Mouse (Mus musculus) forebrain, embryonic 11.5 days (tissue): ENCODE results near the gene Lims1. TPM values are rescaled to one million over a fixed set of nuclear protein-coding genes. Genes with fewer than 3 reads are reported as not detected.

Source experiments
- ATAC-seq: fragments of 200-750 bp; cut with Nextera tagmentation; replicated peaks from 2 replicates; pipeline ENCODE4 v1.8.0; 2017; ENCODE audit warnings: moderate TSS enrichment; ENCODE audit not compliant: low FRiP score
- DNase-seq: peaks from one replicate; pipeline ENCODE4 v3.0.0-alpha.2; 2017; ENCODE audit warnings: low spot score
- H3K27ac ChIP-seq: fragments of 300-500 bp; sonication (generic); 2 replicates; pipeline ENCODE4 v1.5.1; 2014; ENCODE audit warnings: low read depth, low read length
- H3K27me3 ChIP-seq: fragments of 300-500 bp; sonication (generic); 2 replicates; pipeline ENCODE4 v1.6.1; 2014; ENCODE audit warnings: mild to moderate bottlenecking, low read length, mixed read lengths; ENCODE audit not compliant: control insufficient read depth, insufficient read depth
- H3K36me3 ChIP-seq: fragments of 300-500 bp; sonication (generic); 2 replicates; pipeline ENCODE4 v1.6.1; 2014; ENCODE audit warnings: mild to moderate bottlenecking, low read length, moderate library complexity, mixed read lengths; ENCODE audit not compliant: control insufficient read depth, insufficient read depth
- H3K4me1 ChIP-seq: fragments of 300-500 bp; sonication (generic); replicated peaks from 2 replicates; pipeline ENCODE4 v1.6.1; 2014; ENCODE audit warnings: low read length, mixed read lengths; ENCODE audit not compliant: control insufficient read depth, insufficient read depth
- H3K4me2 ChIP-seq: fragments of 300-500 bp; sonication (generic); 2 replicates; pipeline ENCODE4 v1.6.1; 2014; ENCODE audit warnings: low read depth, mild to moderate bottlenecking, low read length, moderate library complexity, mixed read lengths; ENCODE audit not compliant: severe bottlenecking
- H3K4me3 ChIP-seq: fragments of 300-500 bp; sonication (generic); 2 replicates; pipeline ENCODE4 v1.5.1; 2014; ENCODE audit warnings: low read depth, low read length
- H3K9ac ChIP-seq: fragments of 300-500 bp; sonication (generic); 2 replicates; pipeline ENCODE4 v1.6.1; 2014; ENCODE audit warnings: low read length
- H3K9me3 ChIP-seq: fragments of 300-500 bp; sonication (generic); 2 replicates; pipeline ENCODE4 v1.6.1; 2016; ENCODE audit warnings: low read length, mixed read lengths; ENCODE audit not compliant: control insufficient read depth
- WGBS: fragments of 180-500 bp; shearing (Covaris S2); extraction: QIAGEN DNeasy Blood & Tissue Kit; methylation state at CpG from one replicate; pipeline ENCODE4 v1.1.7; 2014; 5-methylcytosine and 5-hydroxymethylcytosine counted together
- polyA plus RNA-seq: library from polyadenylated mRNA; unstranded; fragments of >200 nt; fragmentation: Nextera tagmentation; extraction: Ambion mirVana; gene quantifications from 2 replicates; pipeline ENCODE4 v1.2.1, GENCODE M21; 2014

The Lims1 gene
- polyA plus RNA-seq, 1 experiment from 2014 or later: 73.4 TPM

DNA sequence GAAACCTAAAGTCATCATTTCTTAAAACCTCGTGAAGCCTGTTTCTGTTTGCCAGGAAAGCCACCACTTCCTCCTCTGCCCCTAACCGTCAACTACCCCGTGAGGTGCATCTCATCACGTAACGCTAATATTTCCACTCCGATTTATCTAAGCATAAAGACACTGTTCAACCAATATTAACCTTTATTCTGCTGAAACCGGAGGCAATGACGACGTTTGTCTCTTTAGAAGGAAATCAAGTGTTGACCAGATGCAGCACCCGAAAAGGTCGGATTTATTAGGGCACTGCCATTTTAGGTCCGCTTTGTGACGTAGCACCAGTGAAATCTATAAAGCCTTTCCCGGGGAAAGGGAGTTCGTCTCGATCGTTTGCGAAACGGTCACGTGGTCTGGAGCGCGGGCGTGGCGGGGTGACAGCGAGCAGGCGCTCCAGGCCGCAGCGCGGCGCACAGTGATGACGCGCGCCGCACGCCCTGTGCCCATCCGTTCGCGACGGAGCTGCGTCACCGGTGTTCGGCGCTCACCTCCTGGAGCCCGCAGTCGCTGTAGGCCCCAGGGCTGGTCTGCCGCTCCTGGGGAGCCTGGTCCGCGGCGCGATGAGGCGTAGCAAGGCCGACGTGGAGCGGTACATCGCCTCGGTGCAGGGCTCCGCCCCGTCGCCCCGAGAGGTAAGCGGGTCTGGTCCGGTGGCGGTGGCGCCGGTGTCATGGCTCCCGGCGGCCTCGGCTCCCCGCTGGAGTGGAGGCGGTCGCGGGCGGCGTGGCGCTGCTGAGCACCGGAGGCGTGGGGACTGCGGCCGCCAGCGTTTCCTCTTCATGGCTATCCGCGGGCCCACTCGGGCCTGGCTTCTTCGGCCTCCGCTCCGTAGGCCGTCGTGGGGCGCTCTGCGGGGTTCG is 123.4 kb downstream of the Lims1 start, which contains the start of gene Ranbp2:
TSS of gene Ranbp2 (plus strand) at position 537 of the 896 bp plus-strand sequence.
- peak within 1 kb of the TSS; percentile 85 for H3K9ac ChIP-seq
- ATAC-seq: peak; percentile 99

GRCm38 (mm10) chr10:58447280-58447781 is 124.1 kb downstream of the Lims1 start:
- Histone ChIP-seq H3K27ac (peak overlapping the region; percentile 91; the same call in 1 of the 2 replicates), H3K27me3 (no peaks in the 10 kb centered on the region), H3K4me2 (peak overlapping the region; percentile 60), H3K9me3 (no peaks in the 10 kb centered on the region), H3K36me3 (no peaks in the 10 kb centered on the region), H3K9ac (peak overlapping the region; percentile 81), H3K4me3 (peak overlapping the region; percentile 86), H3K4me1 (no peaks in the 10 kb centered on the region; the same call in 1 of the 2 replicates)
- DNase-seq (no peak), ATAC-seq (no peak; the same call in 1 of the 2 replicates)
- WGBS: under 1% methylated on average over 32 of the region's 32 CpGs

More for the DNA sequence above, 123.4 kb downstream of the Lims1 start, which contains the start of gene Ranbp2:
- peak within 1 kb of the TSS; percentile 91 for H3K27ac ChIP-seq
- under 1% methylated on average over 85 of the region's 91 CpGs for WGBS
- H3K36me3 ChIP-seq: no peaks in the 10 kb centered on the region
- H3K9me3 ChIP-seq: no peaks in the 10 kb centered on the region
- H3K4me2 ChIP-seq: peak within 1 kb of the TSS; percentile 77
- H3K4me3 ChIP-seq: peak within 1 kb of the TSS; percentile 86
- peak; percentile 98 for DNase-seq
- no peaks in the 10 kb centered on the region; the same call in 1 of the 2 replicates for H3K4me1 ChIP-seq
- H3K27me3 ChIP-seq: no peaks in the 10 kb centered on the region

- Histone ChIP-seq H3K36me3 (no peaks in the 10 kb centered on the region; the same call in 1 of the 2 replicates), H3K9ac (no peak overlapping the region), H3K9me3 (no peaks in the 10 kb centered on the region), H3K27me3 (no peaks in the 10 kb centered on the region), H3K4me1 (no peaks in the 10 kb centered on the region; the same call in 1 of the 2 replicates), H3K4me2 (no peak overlapping the region), H3K27ac (no peak overlapping the region), H3K4me3 (no peak overlapping the region)
- no peak for ATAC-seq
- DNase-seq: no peak
These were observed 128.3 kb downstream of the Lims1 start for GRCm38 (mm10) chr10:58451575-58451974.

- H3K27ac ChIP-seq: no peak overlapping the region
- no peak overlapping the region for H3K9ac ChIP-seq
- WGBS: 87% methylated on average over 1 of the region's 1 CpGs
- no peak for ATAC-seq
- H3K4me3 ChIP-seq: no peak overlapping the region
- no peaks in the 10 kb centered on the region for H3K27me3 ChIP-seq
- no peaks in the 10 kb centered on the region; the same call in 1 of the 2 replicates for H3K4me1 ChIP-seq
- H3K4me2 ChIP-seq: no peak overlapping the region
- H3K36me3 ChIP-seq: no peaks in the 10 kb centered on the region; the same call in 1 of the 2 replicates
- no peaks in the 10 kb centered on the region for H3K9me3 ChIP-seq
- DNase-seq: no peak
These were observed 128.9 kb downstream of the Lims1 start for GRCm38 (mm10) chr10:58452185-58452584.

DNA sequence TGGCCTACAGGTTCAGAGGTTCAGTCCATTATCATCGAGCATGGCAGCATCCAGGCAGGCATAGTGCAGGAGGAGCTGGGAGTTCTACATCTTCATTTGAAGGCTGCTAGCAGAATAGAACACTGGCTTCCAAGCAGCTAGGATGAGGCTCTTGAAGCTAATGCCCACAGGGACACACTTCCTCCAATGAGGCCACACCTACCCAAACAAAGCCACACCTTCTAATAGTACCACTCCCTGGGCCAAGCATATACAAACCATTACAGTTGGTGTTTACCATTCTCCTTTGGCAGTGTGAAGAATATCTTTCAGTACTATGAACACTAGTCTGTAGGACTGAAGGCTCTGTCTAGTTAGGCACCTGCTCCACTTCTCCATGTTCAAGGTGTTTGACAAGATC is 136.6 kb downstream of the Lims1 start:
- H3K4me1 ChIP-seq: no peaks in the 10 kb centered on the region
- H3K36me3 ChIP-seq: no peaks in the 10 kb centered on the region; the same call in 1 of the 2 replicates
- H3K27me3 ChIP-seq: no peaks in the 10 kb centered on the region
- no peak overlapping the region for H3K9ac ChIP-seq
- no peak overlapping the region for H3K4me2 ChIP-seq
- H3K27ac ChIP-seq: no peak overlapping the region
- WGBS: 96% methylated on average over 1 of the region's 1 CpGs
- DNase-seq (no peak), ATAC-seq (no peak)
- H3K9me3 ChIP-seq: no peaks in the 10 kb centered on the region
- no peak overlapping the region for H3K4me3 ChIP-seq

Other genes with a start within 250 kb of the Lims1 start
- not detected in 2 replicates for gene AW822073, start 98.5 kb upstream of the Lims1 start, polyA plus RNA-seq
- not detected in 2 replicates for gene Duxf3, start 90.8 kb upstream of the Lims1 start, polyA plus RNA-seq
- gene Gm4981, start 86.8 kb upstream of the Lims1 start, polyA plus RNA-seq: not detected in 2 replicates
- gene Gcc2, start 68.0 kb upstream of the Lims1 start, polyA plus RNA-seq: 45.7 and 48.0 TPM in 2 replicates
- 30.8 and 38.7 TPM in 2 replicates for gene Ranbp2, start 123.5 kb downstream of the Lims1 start, polyA plus RNA-seq
- gene Ccdc138, start 174.5 kb downstream of the Lims1 start, polyA plus RNA-seq: 14.5 and 16.1 TPM in 2 replicates